Mouse (Mus musculus) embryo, embryonic 9.5 days (tissue): ENCODE results near the gene Crhbp.

Experiments used
- DNase-seq: peaks from one replicate; pipeline ENCODE4 v3.0.0-alpha.2; 2017; ENCODE audit errors: extremely low spot score

Gene Crhbp

DNA sequence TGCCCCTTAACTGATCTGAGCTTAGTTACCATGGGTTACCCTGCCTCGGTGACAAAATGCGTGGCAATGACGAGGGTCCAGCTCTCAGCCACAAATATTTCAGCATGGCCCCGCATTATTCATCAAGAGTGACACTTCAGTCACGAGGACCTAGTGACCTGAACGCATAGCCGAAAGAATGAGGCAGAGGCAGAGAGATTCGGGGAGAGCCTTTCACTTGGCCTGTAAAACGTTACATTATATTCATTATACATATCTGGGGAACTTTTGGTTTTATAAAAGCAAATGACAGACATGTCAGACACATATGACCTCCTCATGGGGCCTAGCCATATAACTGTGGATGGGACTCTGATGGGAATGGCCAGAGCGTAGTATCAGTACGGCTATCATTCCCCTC lies at the start of gene Crhbp:
Crhbp (minus strand) TSS at position 101 of the 400 bp plus-strand sequence.
- DNase-seq = no peak

DNA sequence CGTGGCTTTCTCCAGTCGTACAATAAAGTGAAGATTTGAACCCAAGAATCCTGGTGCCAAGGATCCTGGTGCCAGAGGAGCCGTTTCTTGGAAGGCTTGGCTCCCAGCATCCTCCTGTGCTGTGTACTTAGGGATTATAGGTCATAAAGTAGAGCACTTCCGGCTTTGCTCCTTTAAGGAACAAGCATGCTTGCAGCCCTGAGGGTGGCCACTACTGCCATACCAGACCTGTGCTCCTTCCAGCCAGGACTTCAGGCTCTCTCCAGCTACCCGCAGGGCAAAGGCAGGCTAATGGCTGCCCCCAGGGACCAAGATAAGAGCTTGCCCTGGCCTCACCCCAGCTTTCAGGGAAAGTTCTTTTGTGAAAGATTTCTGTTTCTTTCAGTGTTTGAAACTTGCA lies 48.6 kb upstream of the Crhbp start:
- DNase-seq = no peak

DNA sequence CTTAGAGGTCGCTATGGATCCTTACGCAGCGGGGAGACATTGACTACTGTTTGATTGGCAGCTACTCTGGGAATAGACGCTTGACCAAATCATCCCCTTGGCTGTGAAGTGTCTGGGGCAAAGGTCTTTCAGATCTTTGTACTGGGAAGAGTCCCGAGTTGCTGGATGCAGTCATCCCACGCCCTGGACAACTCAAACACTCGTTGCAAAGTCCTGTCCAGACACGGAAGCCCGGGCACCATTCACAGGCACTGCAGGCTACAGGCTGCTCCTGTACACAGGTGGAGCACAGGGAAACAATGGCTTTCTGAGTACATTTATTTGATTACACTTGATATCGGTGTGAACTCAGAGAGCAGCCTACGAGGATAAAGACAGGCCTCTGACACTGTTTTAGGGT lies 46.6 kb upstream of the Crhbp start:
- no peak for DNase-seq

DNA sequence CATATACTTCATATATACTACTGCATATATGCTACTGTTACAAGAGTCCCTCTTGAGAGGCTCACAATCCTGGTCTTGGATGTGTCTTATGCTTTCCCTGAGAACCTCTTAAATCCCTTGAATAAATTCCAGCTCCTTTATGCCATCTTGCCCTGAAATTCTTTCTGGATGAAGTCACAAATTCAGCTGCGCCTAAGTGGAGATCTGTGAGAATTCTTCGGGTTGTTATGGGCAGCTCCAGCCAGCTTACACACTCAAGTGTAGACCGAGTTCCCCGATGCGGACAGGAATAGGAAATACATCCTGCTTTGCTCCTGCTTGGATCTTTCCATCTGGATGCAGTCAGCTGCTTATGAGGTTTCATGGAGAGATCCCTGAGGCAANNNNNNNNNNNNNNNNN lies 39.9 kb upstream of the Crhbp start:
- DNase-seq = no peak

DNA sequence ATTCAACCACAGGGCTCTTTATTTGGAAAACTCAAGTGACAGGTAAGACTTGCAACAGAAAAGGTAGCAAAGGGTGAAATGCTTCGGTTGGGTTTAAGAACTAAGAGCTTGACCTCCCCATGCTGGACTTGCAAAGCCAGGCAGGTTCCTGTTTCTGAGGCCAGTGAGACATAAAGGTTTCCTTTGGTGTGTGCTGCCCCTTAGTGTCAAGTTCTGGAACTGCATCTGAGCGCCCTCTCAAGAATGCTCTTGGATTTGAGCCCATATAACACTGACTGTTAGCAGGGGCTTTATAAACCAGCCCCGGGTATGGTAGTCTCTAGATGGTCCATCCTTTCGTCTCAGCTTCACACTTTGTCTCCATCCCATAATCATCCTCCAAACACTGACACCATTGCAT lies 36.7 kb upstream of the Crhbp start:
- DNase-seq = peak; percentile 81

DNA sequence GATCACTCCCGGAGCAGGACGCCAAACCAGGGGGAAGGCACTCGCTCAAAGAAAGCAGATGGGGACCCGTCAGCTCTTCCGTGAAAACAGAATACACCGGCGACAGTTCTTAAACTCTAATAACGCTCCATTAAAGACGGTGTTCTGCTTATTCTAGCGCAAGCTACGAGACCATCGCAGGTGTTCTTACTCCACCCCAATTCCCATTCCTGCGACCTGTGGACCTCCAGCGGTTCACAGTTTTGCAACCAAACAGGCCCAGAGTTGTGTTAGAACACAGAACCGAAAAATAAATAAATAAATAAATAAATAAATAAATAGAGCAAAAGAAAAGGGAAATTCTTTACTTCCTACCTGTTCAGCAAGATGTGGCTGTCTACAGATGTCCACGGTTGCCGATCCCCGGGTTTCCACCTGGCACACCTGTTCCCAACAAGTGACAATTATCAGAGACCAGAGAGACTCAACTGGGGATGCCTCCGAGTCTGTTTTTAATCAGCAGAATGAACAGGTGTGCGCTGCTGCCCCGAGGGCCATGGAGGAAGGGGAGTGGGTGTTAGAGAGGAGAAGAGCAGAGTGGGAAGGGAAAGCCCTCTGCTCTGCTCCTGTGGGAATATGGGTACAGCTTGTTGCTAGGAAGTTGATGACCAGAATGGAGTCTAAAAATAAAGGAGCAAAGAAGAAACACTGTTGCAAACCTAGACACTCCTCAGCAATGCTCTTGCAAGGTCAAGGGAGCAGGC lies 34.1 kb upstream of the Crhbp start, which contains the start of gene S100z:
S100z (minus strand) TSS at position 51 of the 743 bp plus-strand sequence.
- DNase-seq = no peak

DNA sequence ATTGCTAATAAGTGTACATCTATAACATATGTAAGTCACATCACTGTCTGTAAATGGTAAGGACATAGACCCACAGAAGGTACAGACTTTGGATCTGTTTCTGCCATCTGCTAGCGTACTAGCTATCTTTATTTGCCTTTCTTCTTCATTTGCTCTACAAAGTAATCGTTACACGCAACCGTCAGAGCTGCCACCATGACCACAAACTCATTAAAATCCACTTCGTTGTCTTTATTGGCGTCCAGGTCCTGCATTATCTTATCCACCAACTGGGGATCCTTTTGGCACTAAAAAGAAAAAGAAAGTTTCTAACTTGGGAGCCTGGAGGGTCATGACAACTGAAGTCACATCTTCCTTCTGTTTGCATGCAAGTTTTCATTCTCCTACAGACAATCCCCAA lies 32.4 kb upstream of the Crhbp start:
- DNase-seq = no peak

DNA sequence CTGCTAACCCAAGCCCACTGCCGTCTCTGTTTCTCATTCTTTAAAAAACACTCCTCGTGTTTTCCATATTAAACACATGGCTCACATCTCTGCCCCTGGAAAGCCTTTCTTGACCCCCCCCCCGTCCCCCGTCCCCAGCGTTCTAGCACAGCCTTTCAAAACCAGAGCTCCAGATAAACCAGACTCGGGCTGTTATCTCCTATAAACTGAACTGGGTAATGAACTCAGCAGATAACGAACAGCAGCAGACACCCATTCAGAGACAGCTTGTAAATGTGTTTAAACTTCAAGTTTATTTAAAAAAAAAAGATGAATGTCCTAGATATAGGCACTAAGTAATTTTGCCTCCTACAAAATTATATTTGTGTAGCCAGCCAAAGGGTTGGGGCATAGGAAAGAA lies 30.4 kb upstream of the Crhbp start:
- DNase-seq = no peak

DNA sequence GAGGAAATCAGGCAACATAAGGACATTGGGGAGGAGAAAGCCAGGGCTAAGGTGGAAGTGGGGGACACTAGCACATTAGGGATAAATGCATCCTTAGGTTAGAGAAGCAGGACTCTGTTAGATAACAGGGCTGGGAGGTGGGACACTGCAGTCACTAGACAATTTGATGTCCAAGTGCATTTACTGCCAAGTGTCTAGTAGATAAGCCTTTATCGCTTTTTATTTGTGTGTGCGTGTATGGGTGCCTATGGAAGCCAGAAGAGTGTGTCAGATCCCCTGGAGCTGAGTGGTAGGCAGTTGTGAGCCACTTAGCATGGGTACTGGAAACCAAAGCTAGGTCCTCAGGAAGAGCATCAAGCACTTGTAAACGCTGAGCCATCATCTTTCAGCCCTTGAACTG lies 29.6 kb upstream of the Crhbp start:
- DNase-seq = no peak

DNA sequence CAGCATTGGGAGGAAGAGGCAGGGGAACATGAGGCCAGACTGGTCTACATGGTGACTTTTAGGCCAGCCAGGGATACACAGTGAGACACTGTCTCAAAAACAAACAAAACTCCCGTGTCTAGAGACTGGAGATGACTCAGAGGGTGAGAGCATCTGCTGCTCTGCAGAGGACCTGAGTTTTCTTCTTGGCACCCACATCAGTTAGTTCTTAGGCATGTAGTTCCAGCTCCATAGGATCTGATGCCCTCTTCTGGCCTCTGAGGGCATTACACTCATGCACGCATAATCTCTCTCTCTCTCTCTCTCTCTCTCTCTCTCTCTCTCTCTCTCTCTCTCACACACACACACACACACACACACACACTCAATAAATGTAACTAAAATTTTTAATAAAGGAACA lies 26.2 kb upstream of the Crhbp start:
- no peak for DNase-seq

DNA sequence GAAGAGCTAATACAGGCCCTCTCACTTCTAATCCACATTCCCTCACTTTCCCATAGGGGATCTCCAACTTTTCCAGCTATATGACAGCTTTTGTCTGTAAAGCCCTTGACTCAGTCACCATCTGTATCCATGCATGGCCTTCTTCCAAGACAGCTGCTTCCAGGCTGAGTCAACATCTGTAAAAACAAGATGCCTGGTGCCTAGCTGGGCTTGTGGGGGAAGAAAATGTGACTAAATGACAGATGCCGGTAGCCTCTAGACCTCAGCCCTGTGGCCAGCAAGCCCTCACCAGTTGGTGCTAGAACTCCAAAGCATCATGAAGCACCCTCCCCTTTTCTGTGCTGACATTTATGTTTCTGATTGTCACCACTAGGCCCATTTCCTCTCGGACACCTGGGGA lies 6.8 kb upstream of the Crhbp start:
- DNase-seq = no peak

DNA sequence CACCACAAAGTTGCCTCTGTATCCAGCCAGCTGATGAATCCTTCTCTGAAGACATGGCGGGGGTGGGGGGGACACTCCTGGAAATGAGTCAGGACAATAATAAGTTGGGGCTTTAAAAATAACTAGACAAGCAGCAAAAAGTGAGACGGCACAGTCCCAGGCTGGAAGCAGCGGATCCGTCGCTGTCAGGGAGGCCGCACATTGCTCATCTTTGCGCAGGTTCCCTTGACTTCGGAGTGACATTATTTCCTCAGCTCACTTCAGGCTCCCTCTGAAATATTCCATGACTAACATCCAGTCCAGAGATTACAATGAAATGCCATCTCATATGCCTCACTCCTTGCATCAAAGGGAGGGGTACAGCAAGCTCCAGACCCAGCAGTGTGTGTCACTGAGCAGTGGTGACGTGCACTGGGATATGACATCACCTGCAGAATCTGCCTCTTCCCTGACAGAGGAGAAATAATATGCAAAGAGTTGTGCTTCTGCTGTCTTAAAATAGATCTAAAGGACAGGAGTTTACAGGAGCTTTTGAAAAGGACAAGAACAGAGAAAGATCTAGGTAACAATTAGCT lies 6.0 kb upstream of the Crhbp start:
- DNase-seq = no peak

DNA sequence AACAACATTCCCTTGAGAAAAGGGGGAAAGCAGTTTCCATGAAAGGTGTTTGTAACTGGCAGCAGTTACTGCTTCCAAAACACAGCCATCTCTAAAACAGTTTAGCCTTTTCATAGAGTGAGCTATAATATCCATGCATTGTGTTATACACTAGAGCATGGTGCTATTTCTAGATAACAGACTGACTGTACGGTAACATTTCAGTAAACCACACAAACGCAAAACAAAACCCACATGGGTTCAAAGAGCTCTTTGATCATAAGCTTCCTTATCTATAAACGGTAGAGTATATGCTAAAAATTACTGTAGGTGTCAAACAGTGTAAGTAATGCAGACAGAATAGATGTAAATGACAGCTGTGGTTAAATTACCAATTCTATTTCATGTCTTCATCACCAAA lies 5.0 kb upstream of the Crhbp start:
- DNase-seq = no peak

DNA sequence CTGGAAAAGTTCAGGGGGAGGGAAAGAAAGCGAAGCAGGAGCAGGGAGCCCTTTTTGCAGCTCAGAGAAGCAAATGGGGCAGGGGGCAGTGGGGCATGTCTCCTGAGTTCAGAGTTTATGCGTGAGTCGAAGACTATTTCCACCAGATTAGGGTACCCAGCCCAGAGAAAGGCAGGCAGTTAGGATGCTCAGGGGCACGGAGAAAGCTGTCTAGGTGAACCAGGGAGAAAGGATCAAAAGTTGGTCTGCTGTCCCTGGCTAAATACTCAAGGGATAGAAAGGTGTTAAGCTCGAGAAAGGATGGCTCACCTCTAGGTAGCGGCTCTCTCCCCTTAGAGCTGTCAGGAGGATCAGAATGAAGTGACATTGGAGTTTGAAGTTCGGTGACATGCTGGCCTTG lies 433 bp downstream of the Crhbp start:
- peak; percentile 14 for DNase-seq

DNA sequence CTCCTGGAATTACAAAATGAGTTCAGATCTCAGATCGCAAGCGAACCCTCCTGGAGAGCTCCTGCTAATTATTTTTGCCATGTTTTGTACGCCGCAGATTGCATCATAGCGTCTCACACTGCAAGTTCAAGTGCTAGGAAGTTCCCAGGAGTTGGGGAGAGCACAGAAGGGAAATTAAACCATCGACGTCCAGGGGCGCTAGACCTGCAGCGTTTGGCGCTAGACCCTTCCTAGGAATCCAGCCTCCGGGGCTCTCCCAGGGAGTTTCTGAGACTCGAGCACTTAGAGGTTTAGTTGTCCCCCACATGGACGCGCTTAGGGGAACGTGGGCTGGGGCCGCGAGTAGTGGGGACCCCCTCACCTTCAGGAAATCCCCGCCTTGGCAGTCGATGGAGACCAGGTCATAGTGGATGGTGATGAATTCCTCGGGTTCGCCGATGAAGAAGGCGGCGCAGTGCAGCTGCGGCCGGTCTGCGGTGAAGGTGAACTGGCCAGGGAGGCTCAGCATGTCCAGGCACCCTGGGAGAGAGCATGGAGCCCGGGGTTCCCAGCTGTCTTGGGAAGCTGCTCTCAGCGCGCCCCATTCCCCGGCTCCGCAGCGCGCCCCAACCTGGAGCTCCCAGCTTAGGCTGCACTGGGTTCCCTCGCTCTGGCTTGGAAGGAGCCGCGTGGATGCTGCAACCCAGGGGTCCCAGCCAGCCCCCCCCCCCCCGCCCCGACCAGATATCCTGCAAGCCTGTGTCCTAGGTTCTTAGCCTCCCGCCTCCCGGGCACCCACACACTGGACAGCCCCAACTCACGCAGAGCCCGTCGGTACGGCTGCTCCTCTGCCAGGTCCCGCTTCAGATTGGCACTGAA lies 1.1 kb downstream of the Crhbp start:
- DNase-seq = peak; percentile 58

DNA sequence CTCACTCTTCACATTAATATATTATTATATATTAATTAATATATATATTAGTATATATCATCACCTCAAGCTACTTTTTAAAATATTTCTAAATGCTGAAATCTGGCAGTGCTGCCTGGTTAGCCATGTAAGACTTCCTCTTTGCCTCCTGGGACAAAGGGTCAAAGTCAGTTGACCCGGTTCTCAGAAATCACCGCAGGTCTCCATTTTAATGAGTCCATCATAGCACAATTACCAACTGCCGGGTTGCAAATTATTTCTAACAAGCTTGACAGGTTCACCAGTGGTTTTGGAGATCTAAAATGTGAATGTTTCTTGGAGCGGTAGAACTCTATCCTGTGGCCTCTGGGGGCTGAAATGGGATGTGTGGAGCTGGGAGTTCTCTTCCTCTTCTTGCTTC lies 1.8 kb downstream of the Crhbp start:
- DNase-seq = no peak

DNA sequence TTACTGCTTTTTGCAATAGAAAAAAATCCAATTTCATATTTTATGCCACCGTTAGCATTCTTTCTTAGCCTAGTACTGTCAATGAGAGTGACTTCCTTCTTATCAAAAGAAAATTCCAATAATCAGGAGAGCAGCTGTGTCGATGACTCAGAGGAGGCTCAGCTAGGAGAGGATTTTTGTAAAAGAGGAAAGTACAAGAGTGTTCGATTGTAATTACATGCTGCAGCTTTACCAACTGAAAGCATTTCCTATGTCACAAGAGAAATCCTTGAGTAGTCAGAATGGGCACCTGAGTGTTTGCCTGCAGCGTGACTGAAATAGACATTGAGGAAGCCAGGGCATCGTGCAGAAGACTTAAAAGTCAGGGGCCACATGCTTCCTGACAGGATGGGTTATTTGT lies 5.2 kb downstream of the Crhbp start:
- no peak for DNase-seq

DNA sequence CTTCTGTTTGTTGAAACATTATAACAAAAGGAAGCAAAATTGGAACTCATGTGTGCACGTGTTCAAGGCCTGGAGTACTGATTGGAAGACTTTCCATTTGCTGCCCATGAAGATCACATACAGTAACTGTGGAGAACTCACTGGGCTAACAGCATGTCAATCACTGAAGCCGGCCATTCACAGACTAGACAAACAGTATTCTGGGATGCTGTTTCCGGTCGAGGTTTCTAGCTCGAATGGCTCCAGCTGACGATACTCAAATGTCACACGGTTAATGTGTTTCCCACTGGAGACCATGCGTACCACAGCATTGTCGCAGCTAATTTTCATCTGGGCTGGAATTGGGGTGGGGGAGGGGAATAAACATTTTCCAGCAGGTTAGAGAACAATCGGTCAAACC lies 13.0 kb downstream of the Crhbp start:
- no peak for DNase-seq

DNA sequence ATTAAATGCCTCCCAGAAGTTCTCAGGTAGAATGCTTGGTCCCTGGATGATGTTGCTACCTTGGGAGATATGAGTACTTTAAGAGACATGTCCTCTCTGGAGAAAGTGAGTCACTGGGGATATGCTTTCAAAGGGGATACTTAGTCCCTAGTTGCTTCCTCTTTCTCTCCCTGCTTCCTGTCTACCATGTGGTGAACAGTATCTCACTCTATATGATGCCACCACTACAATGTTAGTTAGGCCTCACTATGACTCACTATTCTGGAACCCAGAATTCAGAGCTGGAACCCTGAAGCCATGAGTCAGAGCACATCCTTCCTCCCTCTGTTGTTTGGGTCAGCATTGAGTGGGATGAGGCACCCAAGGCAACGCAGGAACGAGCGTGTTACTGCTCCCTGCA lies 17.2 kb downstream of the Crhbp start:
- no peak for DNase-seq

DNA sequence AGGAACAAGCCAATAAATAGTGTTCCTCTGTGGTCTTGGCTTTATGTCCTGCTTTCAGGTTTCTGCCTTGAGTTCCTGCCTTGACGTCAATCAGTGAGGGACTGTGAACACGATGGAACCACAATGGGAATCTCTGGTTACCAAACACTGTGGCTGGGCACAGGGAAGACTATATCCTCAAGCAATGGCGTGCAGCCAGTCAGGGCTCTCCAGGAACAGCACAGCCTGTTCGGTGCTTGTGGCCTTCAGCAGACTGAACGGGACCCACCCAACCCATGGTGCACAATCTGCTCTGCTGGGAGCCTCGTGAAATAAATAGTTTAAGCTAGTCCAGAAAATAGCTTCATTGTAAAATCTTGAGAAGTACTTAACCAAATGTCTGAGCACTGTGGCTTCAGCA lies 18.3 kb downstream of the Crhbp start:
- DNase-seq = no peak

DNA sequence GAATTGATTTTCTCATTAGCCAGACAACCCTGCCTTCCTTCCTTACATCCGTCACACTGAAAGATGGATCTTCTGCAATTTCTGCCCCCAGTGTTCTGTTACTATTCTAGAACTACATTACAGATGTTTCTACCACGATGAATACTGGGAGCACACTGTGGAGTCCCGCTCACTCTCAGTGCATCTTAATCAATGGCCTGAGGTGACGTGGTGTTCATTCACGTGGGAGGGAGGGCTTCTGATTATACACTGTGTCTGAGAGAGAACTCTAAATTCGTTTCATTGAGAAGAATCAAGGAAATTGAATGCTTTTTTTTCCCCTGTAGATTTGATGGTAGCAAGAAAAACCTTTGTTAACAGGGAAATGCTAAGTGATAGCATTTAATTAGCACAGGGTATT lies 19.2 kb downstream of the Crhbp start:
- DNase-seq = no peak

DNA sequence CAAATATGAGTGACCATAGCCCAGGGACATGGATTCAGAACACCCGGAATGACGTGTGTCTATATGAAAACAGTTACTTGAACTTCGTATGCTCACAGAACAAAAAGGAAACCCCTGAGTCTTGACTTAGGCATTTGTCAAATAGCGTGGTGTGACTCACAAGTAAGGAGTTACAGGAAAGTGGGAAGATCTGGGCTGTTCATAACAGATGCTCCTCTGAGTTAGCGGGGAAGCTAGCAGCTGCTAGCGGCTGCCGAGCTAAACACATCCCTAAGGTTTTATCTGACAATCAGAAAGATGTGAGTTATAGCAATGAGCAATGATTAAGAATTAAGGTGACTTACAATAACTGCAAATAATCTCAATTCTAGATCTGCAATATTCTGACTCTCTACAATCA lies 19.8 kb downstream of the Crhbp start:
- DNase-seq = no peak

DNA sequence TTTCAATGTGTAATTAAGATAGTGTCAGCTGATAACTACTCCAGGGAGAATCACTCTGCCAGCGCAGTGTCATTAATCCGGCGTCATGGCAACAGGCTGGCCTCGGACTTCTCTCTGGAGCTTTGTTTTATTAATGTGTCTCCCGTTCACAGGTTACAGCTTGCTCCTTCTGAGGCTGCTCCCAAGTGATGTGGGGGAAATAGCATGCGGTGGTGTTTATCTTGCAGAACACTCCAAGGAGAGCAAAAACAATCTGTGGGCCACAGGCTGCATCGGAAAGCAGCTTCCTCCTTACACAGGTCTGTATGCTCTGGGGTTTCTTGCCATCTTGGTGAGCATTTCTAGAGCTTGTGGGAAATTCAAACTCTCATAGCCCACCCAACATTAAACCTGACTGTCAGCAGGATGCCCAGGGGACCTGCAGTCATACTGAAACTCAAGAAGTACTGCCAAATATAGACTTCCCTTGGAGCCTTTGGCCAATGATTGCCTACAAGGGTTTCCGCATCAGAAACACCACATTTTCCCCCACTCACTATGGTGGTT lies 25.4 kb downstream of the Crhbp start:
- DNase-seq = peak; percentile 25
